Mouse (Mus musculus): ENCODE results near the gene Fga.

GRCm38 (mm10) chr3:83033801-83034200 is 7.9 kb downstream of the Fga start:
- TF ChIP-seq POLR2A (IDR thresholded peaks at IDR 0.05; ENCODE audit: borderline replicate concordance, low read depth, low read length) (no peak), CTCF (IDR thresholded peaks at IDR 0.05; ENCODE audit: low read depth, low read length) (no peak)

Data from bone marrow macrophage, adult 2 months (primary cell).